Mouse (Mus musculus) layer of hippocampus, adult 11-12 months (tissue): Measurements from ENCODE around the gene Rcor1.

Experiments
- DNase-seq: peaks from one replicate; pipeline ENCODE4 v3.0.0; 2022; ENCODE audit warnings: low spot score

Rcor1 gene

DNA sequence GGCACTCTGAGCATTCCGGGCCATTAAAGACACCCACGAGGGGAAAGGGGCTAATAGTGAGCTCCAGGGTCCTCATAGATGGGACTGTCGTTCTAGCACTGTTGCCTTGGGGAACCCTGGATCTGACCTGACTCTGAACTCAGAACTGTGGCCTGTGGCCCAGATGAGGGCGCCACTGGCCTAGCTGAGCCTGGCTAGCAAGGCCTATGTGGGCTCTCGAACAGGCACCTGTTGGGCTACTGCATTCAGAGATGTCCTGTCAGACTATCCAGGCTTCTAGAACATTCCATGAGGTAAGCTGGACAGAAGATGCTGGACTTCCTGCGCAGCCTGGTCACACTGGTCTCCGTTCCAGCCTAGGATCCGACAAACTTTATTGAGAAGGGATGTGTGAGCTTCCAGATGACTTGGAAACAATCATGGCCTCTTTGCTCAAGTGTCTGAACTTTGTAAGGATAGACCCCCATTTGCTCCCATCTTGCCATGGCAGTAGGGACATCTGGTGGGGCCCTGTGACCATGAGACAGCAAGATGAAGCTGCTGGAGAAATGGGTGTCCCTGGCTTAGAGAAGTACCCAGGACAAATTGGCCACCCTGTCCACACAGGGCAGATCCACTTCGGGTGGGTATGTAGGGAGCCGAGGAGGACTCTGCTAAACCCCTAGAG lies 126.1 kb downstream of the Rcor1 start:
- DNase-seq = peak; percentile 39
